Mouse (Mus musculus) large intestine, adult 2 months (tissue): ENCODE data around the gene Gm14443. TPM values are rescaled to one million over a fixed set of nuclear protein-coding genes. Genes with fewer than 3 reads are reported as not detected.
"Not testable (repeated sequence)": the region's sequence is repeated elsewhere in the genome, so short reads cannot be mapped to it uniquely, and the experiment has no call there.

Source experiments
- DNase-seq: peaks from one replicate; pipeline ENCODE4 v3.0.0-alpha.2; 2012; ENCODE audit warnings: low read depth, low spot score
- WGBS: fragments of 180-500 bp; shearing (Covaris S2); methylation state at CpG from one replicate; pipeline ENCODE4 v1.1.7; 2018; 5-methylcytosine and 5-hydroxymethylcytosine counted together
- polyA plus RNA-seq: library from polyadenylated mRNA; depleted of rRNA; stranded (reverse); fragments of >200 nt; gene quantifications from 2 replicates; pipeline ENCODE4 v1.2.3, GENCODE M21; 2012; rRNA removed

Gm14443 gene
- 0.02 and 0.05 TPM in 2 replicates for polyA plus RNA-seq

GRCm38 (mm10) chr2:175175401-175176180, at the start of gene Gm14443:
TSS of gene Gm14443 (minus strand) at chr2:175175871.
- not testable (repeated sequence) for DNase-seq
- 70% methylated on average over 12 of the region's 12 CpGs for WGBS

- DNase-seq = not testable (repeated sequence)
Observed at GRCm38 (mm10) chr2:175206732-175207131, 31.1 kb upstream of the Gm14443 start, which contains the start of gene Gm14391. TSS of gene Gm14391 (minus strand) at chr2:175206917.

GRCm38 (mm10) chr2:175179008-175179407, 3.3 kb upstream of the Gm14443 start:
- 47% methylated on average over 1 of the region's 1 CpGs for WGBS
- not testable (repeated sequence) for DNase-seq

More at GRCm38 (mm10) chr2:175206732-175207131, 31.1 kb upstream of the Gm14443 start, which contains the start of gene Gm14391:
- WGBS = no CpG with 5 or more reads among the region's 7 CpGs

- WGBS = 78% methylated on average over 6 of the region's 6 CpGs
- DNase-seq = no peak
Observed at GRCm38 (mm10) chr2:175176312-175176711, 641 bp upstream of the Gm14443 start.

- DNase-seq = not testable (repeated sequence)
- 92% methylated on average over 2 of the region's 2 CpGs for WGBS
Observed at GRCm38 (mm10) chr2:175174058-175174457, 1.6 kb downstream of the Gm14443 start.

GRCm38 (mm10) chr2:175172906-175173595, 2.6 kb downstream of the Gm14443 start:
- WGBS = 85% methylated on average over 3 of the region's 3 CpGs
- not testable (repeated sequence) for DNase-seq

GRCm38 (mm10) chr2:175172123-175172522, 3.5 kb downstream of the Gm14443 start:
- no peak for DNase-seq
- 87% methylated on average over 3 of the region's 3 CpGs for WGBS

GRCm38 (mm10) chr2:175166870-175167269, 8.8 kb downstream of the Gm14443 start:
- DNase-seq = not testable (repeated sequence)
- WGBS = 86% methylated on average over 2 of the region's 2 CpGs

GRCm38 (mm10) chr2:175165110-175165509, 10.6 kb downstream of the Gm14443 start:
- WGBS = 95% methylated on average over 12 of the region's 12 CpGs
- not testable (repeated sequence) for DNase-seq

GRCm38 (mm10) chr2:175161438-175161837, 14.2 kb downstream of the Gm14443 start:
- not testable (repeated sequence) for DNase-seq
- WGBS = 92% methylated on average over 4 of the region's 4 CpGs

- no peak for DNase-seq
- 86% methylated on average over 3 of the region's 3 CpGs for WGBS
Observed at GRCm38 (mm10) chr2:175158642-175159041, 17.0 kb downstream of the Gm14443 start.

- DNase-seq = no peak
- WGBS = 94% methylated on average over 13 of the region's 13 CpGs
Observed at GRCm38 (mm10) chr2:175156696-175157095, 19.0 kb downstream of the Gm14443 start.

GRCm38 (mm10) chr2:175141993-175142295, 33.7 kb downstream of the Gm14443 start, which contains the start of gene Gm14399:
TSS of gene Gm14399 (minus strand) at chr2:175142012.
- DNase-seq = not testable (repeated sequence)
- 0% methylated on average over 1 of the region's 2 CpGs for WGBS

GRCm38 (mm10) chr2:175141118-175141992, 34.3 kb downstream of the Gm14443 start:
- not testable (repeated sequence) for DNase-seq
- 3% methylated on average over 25 of the region's 25 CpGs for WGBS

GRCm38 (mm10) chr2:175140624-175141023, 35.0 kb downstream of the Gm14443 start:
- not testable (repeated sequence) for DNase-seq

Other genes with a start within 250 kb of the Gm14443 start
- gene Gm14444, start 165.6 kb downstream of the Gm14443 start, polyA plus RNA-seq = not detected in 2 replicates
- not detected in 2 replicates for gene Gm14393, start 108.1 kb downstream of the Gm14443 start, polyA plus RNA-seq
- 0.17 and 0.52 TPM in 2 replicates for gene Gm14399, start 33.9 kb downstream of the Gm14443 start, polyA plus RNA-seq
- gene Gm14391, start 31.0 kb upstream of the Gm14443 start, polyA plus RNA-seq = 1.7 and 5.4 TPM in 2 replicates
- not detected in 2 replicates for gene Gm14440, start 99.3 kb upstream of the Gm14443 start, polyA plus RNA-seq
- gene Gm4631, start 162.3 kb upstream of the Gm14443 start, polyA plus RNA-seq = 1.5 and 1.6 TPM in 2 replicates
- 0.33 and 1.1 TPM in 2 replicates for gene Zfp968, start 196.6 kb upstream of the Gm14443 start, polyA plus RNA-seq